Mouse (Mus musculus) C2C12 (cell line): ENCODE measurements around the gene Pla2g2f.

Source experiments
- CEBPB ChIP-seq: IDR thresholded peaks from one replicate; pipeline ENCODE4 v1.6.1; 2011; ENCODE audit warnings: low read depth, mild to moderate bottlenecking, control low read depth, moderate library complexity
- CTCF ChIP-seq: IDR thresholded peaks from one replicate; pipeline ENCODE4 v1.5.1; 2011; ENCODE audit not compliant: control insufficient read depth, insufficient read depth, insufficient read length
- FOSL1 ChIP-seq: IDR thresholded peaks from one replicate; pipeline ENCODE4 v1.8.0; 2011; ENCODE audit warnings: mild to moderate bottlenecking, low read length; ENCODE audit not compliant: poor library complexity, insufficient read depth, severe bottlenecking

DNA sequence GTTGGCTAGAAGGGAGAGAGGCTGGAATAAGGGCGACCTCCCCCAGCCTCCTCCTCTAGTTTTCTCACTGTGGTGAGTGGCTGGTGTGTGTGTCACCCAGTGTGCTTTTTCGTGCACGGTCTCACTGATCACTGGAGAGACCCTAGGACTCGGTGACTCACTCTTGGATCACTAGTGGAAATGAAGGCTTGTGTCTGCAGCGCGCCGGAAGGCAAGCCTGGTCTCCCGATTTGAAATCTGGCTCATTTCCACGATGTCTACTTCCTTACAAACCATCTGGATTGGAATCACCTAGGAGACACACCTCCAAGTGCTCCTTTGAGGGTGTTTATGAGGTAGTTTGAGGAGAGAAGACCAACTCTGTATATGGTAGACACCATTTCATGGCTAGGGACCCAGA is 10.6 kb downstream of the Pla2g2f start:
- TF ChIP-seq CTCF (no peak), FOSL1 (no peak), CEBPB (no peak)
